Mouse (Mus musculus) mesoderm, embryonic 11.5 days (tissue): ENCODE measurements around the gene Prkg1.
A peak's percentile ranks its signal among the peaks of the same experiment; 100 is the strongest.

Source experiments
- DNase-seq: peaks from one replicate; pipeline ENCODE4 v3.0.0-alpha.2; 2012; ENCODE audit warnings: low read depth, low spot score

The Prkg1 gene

GRCm38 (mm10) chr19:31764801-31765340, at the start of gene Prkg1:
Gene Prkg1, minus strand, starts transcription at chr19:31765033.
- DNase-seq: peak; percentile 64

- DNase-seq: no peak
Measured at GRCm38 (mm10) chr19:31813087-31813486, 48.3 kb upstream of the Prkg1 start.

- DNase-seq: peak; percentile 54
Measured at GRCm38 (mm10) chr19:31811371-31811770, 46.5 kb upstream of the Prkg1 start.

- DNase-seq: no peak
Measured at GRCm38 (mm10) chr19:31805391-31805790, 40.6 kb upstream of the Prkg1 start.

- DNase-seq: no peak
Measured at GRCm38 (mm10) chr19:31795485-31796046, 30.7 kb upstream of the Prkg1 start.

- DNase-seq: no peak
Measured at GRCm38 (mm10) chr19:31791724-31792123, 26.9 kb upstream of the Prkg1 start.

GRCm38 (mm10) chr19:31781521-31782018, 16.7 kb upstream of the Prkg1 start:
- DNase-seq: no peak

GRCm38 (mm10) chr19:31781077-31781476, 16.2 kb upstream of the Prkg1 start:
- no peak for DNase-seq

GRCm38 (mm10) chr19:31780222-31780621, 15.4 kb upstream of the Prkg1 start:
- no peak for DNase-seq

GRCm38 (mm10) chr19:31779021-31779420, 14.2 kb upstream of the Prkg1 start:
- DNase-seq: no peak

GRCm38 (mm10) chr19:31767004-31767403, 2.2 kb upstream of the Prkg1 start:
- no peak for DNase-seq

- no peak for DNase-seq
Measured at GRCm38 (mm10) chr19:31765451-31765850, 618 bp upstream of the Prkg1 start.

- DNase-seq: peak; percentile 41
Measured at GRCm38 (mm10) chr19:31763951-31764800, 657 bp downstream of the Prkg1 start.

- peak; percentile 40 for DNase-seq
Measured at GRCm38 (mm10) chr19:31763246-31763821, 1.5 kb downstream of the Prkg1 start.

GRCm38 (mm10) chr19:31762411-31763245, 2.2 kb downstream of the Prkg1 start:
- DNase-seq: peak; percentile 85

GRCm38 (mm10) chr19:31759855-31760254, 5.0 kb downstream of the Prkg1 start:
- no peak for DNase-seq

GRCm38 (mm10) chr19:31755929-31756792, 8.7 kb downstream of the Prkg1 start:
- peak; percentile 81 for DNase-seq

- no peak for DNase-seq
Measured at GRCm38 (mm10) chr19:31754642-31755287, 10.1 kb downstream of the Prkg1 start.

GRCm38 (mm10) chr19:31750976-31751676, 13.7 kb downstream of the Prkg1 start:
- DNase-seq: no peak
